Mouse (Mus musculus) layer of hippocampus, adult 8-10 months (tissue): Measurements from ENCODE around the gene Lzts3. TPM values are rescaled to one million over a fixed set of nuclear protein-coding genes. Genes with fewer than 3 reads are reported as not detected.
"Not testable (repeated sequence)": the region's sequence is repeated elsewhere in the genome, so short reads cannot be mapped to it uniquely, and the experiment has no call there.

Experiments
- DNase-seq, 2 experiments: peaks; one replicate each; pipeline ENCODE4 v3.0.0; 2022; ENCODE audit warnings: low spot score in 2 of 2
- total RNA-seq, 4 experiments: library from RNA; stranded (reverse); gene quantifications; 2 replicates each; pipeline ENCODE4 v1.2.4; 2022

Lzts3 gene
- total RNA-seq = 100 to 1,000 TPM; 142 to 190 (median 164) TPM

GRCm38 (mm10) chr2:130642684-130643369 lies at the start of gene Lzts3:
Gene Lzts3 (minus strand): TSS chr2:130642803.
- DNase-seq = peak; percentile 78 to 88

DNA sequence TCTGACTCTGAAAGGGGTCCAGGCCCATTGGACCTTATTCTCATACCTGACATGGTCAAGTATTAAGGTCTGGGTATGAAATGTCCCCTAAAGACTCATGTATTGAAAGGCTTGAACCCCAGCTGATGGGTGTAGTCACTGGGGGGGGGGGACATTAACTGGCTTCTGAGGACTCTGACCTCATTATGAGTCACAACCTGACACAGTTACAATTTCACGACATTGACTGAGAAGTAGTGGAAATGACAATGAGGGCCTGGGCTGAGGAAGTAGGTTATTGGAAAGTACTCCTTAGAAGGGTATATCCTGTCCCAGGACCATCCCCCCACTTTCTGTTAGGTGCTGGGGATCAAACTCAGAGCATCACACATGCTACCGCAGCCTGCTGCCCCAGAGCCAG lies 46.4 kb upstream of the Lzts3 start:
- no peak for DNase-seq

GRCm38 (mm10) chr2:130685426-130685825 lies 42.8 kb upstream of the Lzts3 start:
- DNase-seq = no peak

GRCm38 (mm10) chr2:130681531-130681930 lies 38.9 kb upstream of the Lzts3 start:
- no peak for DNase-seq

DNA sequence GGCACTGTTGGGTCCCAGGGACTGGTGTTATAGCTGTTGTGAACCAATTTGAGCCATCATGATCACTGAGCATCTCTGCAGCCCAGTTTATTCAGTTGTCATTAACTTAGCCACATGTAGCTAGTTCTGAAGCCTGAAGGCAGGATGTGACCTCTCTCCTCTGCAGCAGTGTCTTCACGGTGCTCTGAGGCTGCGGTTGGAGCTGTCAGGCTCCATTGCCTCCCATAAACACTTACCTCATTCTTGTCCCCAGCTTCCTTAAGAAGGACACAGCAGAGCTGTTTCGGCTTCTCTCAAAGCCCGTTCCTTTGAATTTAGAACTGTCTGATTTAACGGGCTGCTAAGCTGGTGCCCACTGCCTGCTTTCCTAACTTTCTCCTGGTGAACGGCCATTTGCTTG lies 37.3 kb upstream of the Lzts3 start:
- DNase-seq = no peak

GRCm38 (mm10) chr2:130679154-130679553 lies 36.6 kb upstream of the Lzts3 start:
- DNase-seq = peak in 1 of 2 experiments; percentile 51

DNA sequence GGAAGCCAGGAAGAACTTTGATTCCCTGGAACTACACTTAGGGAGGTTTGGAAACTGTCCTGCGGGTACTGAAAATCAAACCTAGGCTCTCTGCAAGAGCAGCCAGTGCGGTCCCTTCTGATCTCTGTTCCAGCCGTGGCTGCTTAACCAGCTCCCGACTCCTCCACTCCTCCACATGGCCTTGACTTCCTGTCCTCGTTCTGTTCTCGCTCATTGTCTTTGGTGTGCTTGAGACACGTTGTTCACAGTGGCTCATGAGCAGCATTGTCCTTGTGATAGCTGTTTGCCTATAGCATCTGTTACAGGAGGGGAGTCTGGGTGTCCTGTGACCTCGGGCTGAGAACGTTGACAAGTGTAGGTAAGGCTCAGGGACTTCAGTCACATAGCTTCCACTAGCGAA lies 34.6 kb upstream of the Lzts3 start:
- DNase-seq = no peak

DNA sequence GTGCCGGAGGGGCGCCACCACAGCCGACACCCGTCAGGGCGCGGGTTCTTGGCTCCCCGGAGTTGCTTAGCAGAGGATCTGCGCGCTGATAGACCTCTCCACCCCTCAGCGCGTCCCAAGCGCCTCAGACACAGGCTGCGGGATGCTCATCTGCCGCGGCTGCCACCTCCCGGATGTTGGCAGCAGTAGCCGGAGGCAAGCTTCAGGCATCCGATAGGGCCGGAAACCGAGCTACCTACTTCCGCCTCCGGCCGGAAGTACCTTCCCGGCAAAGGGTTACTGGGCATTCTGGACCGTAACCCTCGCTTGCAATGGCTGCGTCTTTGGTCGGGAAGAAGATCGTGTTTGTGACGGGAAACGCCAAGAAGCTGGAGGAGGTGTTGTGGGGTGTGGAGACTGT lies 25.0 kb upstream of the Lzts3 start, which contains the start of gene Itpa:
Gene Itpa (plus strand): TSS at position 52 of the 400 bp plus-strand sequence.
- DNase-seq = peak; percentile 81 to 86

- DNase-seq = peak; percentile 94 to 96
Observed at GRCm38 (mm10) chr2:130664102-130664701, 21.6 kb upstream of the Lzts3 start, which contains the start of gene Ddrgk1. Gene Ddrgk1 (minus strand): TSS chr2:130664659.

DNA sequence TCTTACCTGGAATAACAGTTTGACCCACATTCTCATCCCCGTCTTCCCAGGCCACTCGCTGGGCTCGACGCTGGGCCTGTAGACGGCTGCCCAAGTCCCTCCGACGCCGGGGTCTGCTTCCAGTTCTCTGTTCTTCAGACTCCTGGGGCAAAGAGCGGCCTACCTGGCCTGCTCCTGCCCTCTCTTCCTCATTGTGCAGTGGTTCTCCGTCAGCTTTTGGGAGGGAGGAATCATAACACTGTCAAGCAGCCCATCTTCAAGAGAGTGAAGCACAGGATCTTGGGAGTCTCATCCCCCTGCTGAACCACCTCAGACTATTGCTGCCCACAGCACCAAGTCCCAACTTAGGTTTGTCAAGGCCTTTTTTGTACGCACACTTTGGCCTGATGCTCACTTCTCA lies 20.7 kb upstream of the Lzts3 start:
- DNase-seq = no peak

DNA sequence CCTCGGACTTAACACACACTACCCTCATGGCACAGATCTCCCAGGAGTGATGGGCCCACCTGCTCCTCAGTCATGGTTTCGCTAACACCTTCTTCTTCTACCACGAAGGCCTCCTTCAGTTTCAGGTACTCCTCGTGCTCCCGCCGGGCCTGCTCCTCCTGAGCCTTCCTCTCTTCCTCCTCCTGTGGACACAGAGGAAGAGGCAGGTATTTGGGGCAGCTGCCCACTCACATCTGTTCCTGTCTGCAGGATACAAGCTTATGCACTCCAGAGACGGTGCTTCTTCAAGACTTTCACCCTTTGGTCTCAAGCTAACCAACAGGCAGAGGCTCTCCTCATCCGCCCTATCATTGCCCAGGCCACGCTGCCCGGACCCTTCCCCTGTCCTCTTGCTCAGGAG lies 15.9 kb upstream of the Lzts3 start:
- no peak for DNase-seq

DNA sequence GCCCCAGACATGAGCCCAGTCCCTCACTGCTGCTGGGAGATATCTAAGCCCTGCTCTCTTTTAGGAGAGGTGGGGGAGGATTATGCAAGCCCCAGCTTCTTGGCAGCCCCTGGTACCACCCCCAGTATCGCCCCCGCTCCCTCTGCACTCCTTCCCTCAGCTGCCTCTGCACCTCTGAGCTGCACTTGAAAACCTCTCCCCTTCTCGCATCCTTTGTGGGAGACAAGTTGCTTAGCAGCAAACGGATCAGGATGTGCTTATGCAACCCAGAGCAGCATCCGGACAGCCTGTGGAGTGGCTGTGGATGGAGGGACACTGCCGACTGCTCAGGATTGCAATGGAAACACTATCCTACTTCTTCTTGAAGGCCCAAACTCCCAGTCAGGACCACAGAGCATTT lies 14.9 kb upstream of the Lzts3 start:
- DNase-seq = peak; percentile 85 to 90

DNA sequence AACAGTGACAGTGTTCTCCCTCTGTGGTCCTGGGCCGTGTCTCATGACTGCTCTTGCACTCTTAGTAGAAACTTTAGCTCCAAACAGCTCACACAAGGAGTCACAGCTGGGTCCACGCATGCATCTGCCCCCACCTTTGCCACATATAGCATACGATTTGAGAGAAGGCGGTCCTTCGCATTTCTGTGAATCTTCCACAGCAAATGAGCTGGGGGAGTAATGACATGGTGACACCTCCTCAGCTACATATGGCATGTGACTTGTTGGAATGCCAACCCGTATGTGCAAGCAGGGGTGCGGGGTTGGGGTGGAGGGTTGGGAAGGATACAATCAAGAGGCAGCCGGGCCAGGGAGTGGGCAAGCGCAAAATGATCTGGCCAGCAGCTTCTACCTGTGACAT lies 13.9 kb upstream of the Lzts3 start:
- DNase-seq = no peak

GRCm38 (mm10) chr2:130655660-130656339 lies 13.2 kb upstream of the Lzts3 start:
- no peak for DNase-seq

- no peak for DNase-seq
Observed at GRCm38 (mm10) chr2:130653760-130654159, 11.2 kb upstream of the Lzts3 start.

- no peak for DNase-seq
Observed at GRCm38 (mm10) chr2:130653303-130653702, 10.7 kb upstream of the Lzts3 start.

GRCm38 (mm10) chr2:130649028-130649427 lies 6.4 kb upstream of the Lzts3 start:
- not testable (repeated sequence) for DNase-seq

DNA sequence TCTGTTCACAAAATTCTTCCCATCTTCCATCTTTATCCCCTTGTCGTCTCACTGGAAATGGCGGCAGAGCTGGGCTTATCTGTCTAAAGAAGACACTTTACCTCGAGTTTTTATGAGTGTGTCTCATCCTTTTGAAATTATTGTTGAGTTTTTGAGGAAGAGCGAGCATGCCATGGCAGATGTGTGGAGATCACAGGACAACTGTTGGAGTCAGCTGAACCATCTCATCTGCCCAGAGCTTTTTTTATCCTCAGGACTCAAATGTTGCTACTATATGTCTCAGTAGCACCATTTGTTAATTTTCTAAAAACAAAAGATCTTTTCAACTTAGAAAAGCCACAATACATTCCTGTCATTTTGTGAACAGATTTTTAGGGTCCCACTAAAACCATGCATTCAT lies 2.6 kb upstream of the Lzts3 start:
- no peak for DNase-seq

- DNase-seq = no peak
Observed at GRCm38 (mm10) chr2:130642197-130642660, 374 bp downstream of the Lzts3 start.

GRCm38 (mm10) chr2:130641351-130642025 lies 1.1 kb downstream of the Lzts3 start:
- no peak for DNase-seq

DNA sequence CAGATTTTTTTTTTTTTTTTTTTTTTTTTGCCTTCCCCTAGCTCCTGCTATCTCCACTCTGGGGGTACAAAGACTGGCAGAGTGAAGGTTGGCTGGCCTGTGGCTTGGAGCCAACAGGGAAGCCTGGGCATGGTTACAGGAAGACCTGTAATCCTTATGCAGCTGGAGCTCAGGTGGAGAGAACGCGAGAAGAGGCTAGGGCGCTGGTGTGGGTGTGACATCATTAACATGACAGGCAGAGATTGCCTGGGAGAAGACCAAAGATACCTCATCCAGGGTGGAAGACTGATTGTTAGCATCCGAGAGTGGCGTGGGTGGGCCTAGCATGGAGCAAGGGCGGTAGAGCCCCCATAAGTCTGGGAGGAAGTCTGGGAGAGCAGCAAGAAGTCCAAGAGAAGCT lies 3.3 kb downstream of the Lzts3 start:
- DNase-seq = no peak

GRCm38 (mm10) chr2:130638101-130638611 lies 4.4 kb downstream of the Lzts3 start:
- no peak for DNase-seq
